Mouse (Mus musculus): ENCODE measurements around the gene Nol12. TPM values are rescaled to one million over a fixed set of nuclear protein-coding genes. Genes with fewer than 3 reads are reported as not detected.
A peak's percentile ranks its signal among the peaks of the same experiment; 100 is the strongest.

Nol12 gene
- polyA plus RNA-seq, 1 experiment from 2014 or later, result 58.4 TPM

GRCm38 (mm10) chr15:78962885-78963284, 28.2 kb downstream of the Nol12 start:
- Histone ChIP-seq H3K9ac (no peak overlapping the region), H3K36me3 (peaks cover 55% of the 10 kb centered on the region), H3K4me3 (no peak overlapping the region), H3K9me3 (no peaks in the 10 kb centered on the region), H3K27ac (no peak overlapping the region), H3K4me1 (0 out of 2 replicates have a peak, but pooled peaks cover 6% of the 10 kb centered on the region), H3K27me3 (replicated peaks) (no peaks in the 10 kb centered on the region), H3K4me2 (replicated peaks) (no peak overlapping the region)
- 32% methylated on average over 2 of the region's 2 CpGs for WGBS
- no peak for ATAC-seq (ENCODE audit: low FRiP score, low read depth)

- H3K4me2 ChIP-seq (replicated peaks), result no peak overlapping the region
- no peaks in the 10 kb centered on the region for H3K4me1 ChIP-seq
- no peak for ATAC-seq (ENCODE audit: low FRiP score, low read depth)
- no peaks in the 10 kb centered on the region for H3K9me3 ChIP-seq
- no peak overlapping the region for H3K27ac ChIP-seq
- WGBS, result 82% methylated on average over 6 of the region's 6 CpGs
- peaks cover 24% of the 10 kb centered on the region for H3K36me3 ChIP-seq
- no peaks in the 10 kb centered on the region for H3K27me3 ChIP-seq (replicated peaks)
- no peak overlapping the region for H3K4me3 ChIP-seq
- no peak overlapping the region for H3K9ac ChIP-seq
Measured at GRCm38 (mm10) chr15:78971626-78972025, 36.9 kb downstream of the Nol12 start.

- Histone ChIP-seq H3K9ac (no peak overlapping the region), H3K4me3 (no peak overlapping the region), H3K9me3 (no peaks in the 10 kb centered on the region), H3K4me2 (replicated peaks) (no peak overlapping the region), H3K4me1 (peaks cover 6% of the 10 kb centered on the region), H3K27me3 (replicated peaks) (no peaks in the 10 kb centered on the region), H3K27ac (no peak overlapping the region), H3K36me3 (peaks cover 6% of the 10 kb centered on the region)
- ATAC-seq (ENCODE audit: low FRiP score, low read depth), result no peak
- 79% methylated on average over 7 of the region's 7 CpGs for WGBS
Measured at GRCm38 (mm10) chr15:78973950-78974349, 39.2 kb downstream of the Nol12 start.

- H3K4me3 ChIP-seq, result no peak overlapping the region
- H3K4me2 ChIP-seq (replicated peaks), result no peak overlapping the region
- WGBS, result 95% methylated on average over 8 of the region's 8 CpGs
- H3K36me3 ChIP-seq, result peaks cover 4% of the 10 kb centered on the region; the same call in 1 of the 2 replicates
- H3K27me3 ChIP-seq (replicated peaks), result no peaks in the 10 kb centered on the region
- no peak overlapping the region for H3K27ac ChIP-seq
- peaks cover 19% of the 10 kb centered on the region for H3K4me1 ChIP-seq
- H3K9ac ChIP-seq, result no peak overlapping the region
- ATAC-seq (ENCODE audit: low FRiP score, low read depth), result no peak
- no peaks in the 10 kb centered on the region for H3K9me3 ChIP-seq
Measured at GRCm38 (mm10) chr15:78977676-78978159, 43.0 kb downstream of the Nol12 start.

- no peaks in the 10 kb centered on the region for H3K9me3 ChIP-seq
- H3K27me3 ChIP-seq (replicated peaks), result no peaks in the 10 kb centered on the region
- H3K4me2 ChIP-seq (replicated peaks), result peak overlapping the region; percentile 30; the same call in 1 of the 2 replicates
- no peak overlapping the region for H3K4me3 ChIP-seq
- peaks cover 4% of the 10 kb centered on the region; the same call in 1 of the 2 replicates for H3K36me3 ChIP-seq
- ATAC-seq (ENCODE audit: low FRiP score, low read depth), result no peak
- H3K4me1 ChIP-seq, result peaks cover 27% of the 10 kb centered on the region
- H3K9ac ChIP-seq, result no peak overlapping the region
- WGBS, result 40% methylated on average over 4 of the region's 4 CpGs
- no peak overlapping the region for H3K27ac ChIP-seq
Measured at GRCm38 (mm10) chr15:78978875-78979274, 44.1 kb downstream of the Nol12 start.

- WGBS, result 90% methylated on average over 4 of the region's 4 CpGs
- no peaks in the 10 kb centered on the region for H3K36me3 ChIP-seq
- no peaks in the 10 kb centered on the region for H3K9me3 ChIP-seq
- no peak overlapping the region for H3K4me2 ChIP-seq (replicated peaks)
- ATAC-seq (ENCODE audit: low FRiP score, low read depth), result no peak
- H3K4me3 ChIP-seq, result no peak overlapping the region
- no peak overlapping the region for H3K27ac ChIP-seq
- no peaks in the 10 kb centered on the region for H3K27me3 ChIP-seq (replicated peaks)
- no peak overlapping the region for H3K9ac ChIP-seq
- peaks cover 34% of the 10 kb centered on the region for H3K4me1 ChIP-seq
Measured at GRCm38 (mm10) chr15:78980084-78980483, 45.4 kb downstream of the Nol12 start.

DNA sequence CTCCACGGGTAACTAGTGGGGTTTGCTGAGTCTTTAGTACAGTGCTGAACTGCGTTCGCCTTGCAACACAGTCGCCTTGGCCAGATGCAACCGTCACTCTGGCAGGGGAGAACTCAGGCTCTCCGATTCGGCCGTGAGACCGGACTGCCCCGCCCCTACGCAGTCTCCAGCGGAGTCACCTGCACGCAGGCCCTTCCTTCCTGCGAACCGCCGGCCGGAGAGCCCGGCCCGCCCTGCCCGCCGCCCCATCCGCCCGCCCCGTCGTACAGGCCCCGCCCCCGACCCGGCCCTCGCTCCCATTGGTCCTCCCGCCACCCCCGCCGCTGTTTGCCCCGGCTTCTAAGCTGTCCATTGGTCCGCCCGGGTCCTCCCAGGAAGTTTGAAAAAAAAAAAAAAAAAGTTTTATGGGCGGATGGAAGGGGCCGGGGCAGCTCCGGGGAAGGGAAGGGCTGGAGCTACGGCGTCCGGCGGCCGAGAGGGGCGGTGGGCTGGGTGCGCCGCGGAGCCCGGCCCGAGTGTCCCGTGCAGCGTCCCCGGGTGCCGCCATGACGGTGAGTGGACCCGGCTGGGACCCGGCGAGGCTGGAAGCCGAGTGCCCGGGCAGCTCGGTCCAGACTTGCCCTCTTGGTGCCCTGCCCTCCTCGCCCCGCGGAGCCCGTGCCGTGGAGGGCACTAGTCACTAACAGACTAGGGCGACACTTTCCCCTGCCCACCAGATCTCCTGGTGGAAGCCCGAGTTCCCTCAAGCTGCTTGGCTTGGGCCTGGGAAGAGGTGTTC, 48.1 kb downstream of the Nol12 start:
- Histone ChIP-seq H3K36me3 (no peaks in the 10 kb centered on the region; the same call in 1 of the 2 replicates), H3K4me3 (peak overlapping the region; percentile 65), H3K27ac (no peak overlapping the region; the same call in 1 of the 2 replicates), H3K4me1 (peaks cover 36% of the 10 kb centered on the region), H3K4me2 (replicated peaks) (peak overlapping the region; percentile 95), H3K9me3 (no peaks in the 10 kb centered on the region), H3K27me3 (replicated peaks) (no peaks in the 10 kb centered on the region), H3K9ac (peak overlapping the region; percentile 78)
- peak; percentile 89 for ATAC-seq (ENCODE audit: low FRiP score, low read depth)
- WGBS, result 1% methylated on average over 66 of the region's 67 CpGs

DNA sequence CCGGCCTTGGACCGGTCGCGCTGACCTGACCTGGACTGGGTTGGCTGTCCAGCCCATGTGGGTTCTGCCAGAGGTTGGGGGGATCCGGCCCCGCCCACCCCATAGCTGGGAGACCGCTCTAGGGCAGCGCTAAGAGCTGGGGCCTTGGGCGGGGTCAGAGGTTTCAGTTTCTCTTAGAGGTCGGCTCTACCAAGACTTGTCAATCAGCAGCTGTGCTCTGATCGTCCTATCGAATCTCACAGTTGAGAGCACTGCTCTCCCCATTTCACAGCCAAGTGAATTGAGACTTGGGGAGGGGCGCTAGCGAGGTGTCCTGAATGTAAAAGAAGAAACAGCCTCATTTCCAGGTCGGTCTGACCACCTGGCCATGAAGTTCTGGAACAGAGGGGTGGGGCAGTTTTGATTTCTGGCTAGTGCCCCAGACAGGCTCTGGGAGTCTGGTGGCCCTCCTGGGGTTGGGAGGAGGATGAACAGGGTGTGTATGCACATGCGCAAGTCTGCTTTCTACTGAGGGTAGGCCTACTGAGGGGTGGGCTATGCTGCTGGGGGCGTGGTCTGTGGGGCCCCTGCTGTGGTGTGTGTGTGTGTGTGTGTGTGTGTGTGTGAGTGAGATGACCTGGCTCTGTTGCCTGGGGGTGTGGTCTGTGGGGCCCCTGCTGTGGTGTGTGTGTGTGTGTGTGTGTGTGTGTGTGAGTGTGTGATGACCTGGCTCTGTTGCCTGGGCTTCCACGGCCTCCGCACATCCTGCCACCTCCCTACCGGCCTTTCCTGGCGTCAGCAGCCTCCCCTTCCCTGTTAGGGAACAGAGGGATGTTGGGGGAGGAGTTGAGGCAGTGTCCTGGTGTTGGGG, 48.9 kb downstream of the Nol12 start:
- WGBS, result under 1% methylated on average over 21 of the region's 21 CpGs
- H3K9ac ChIP-seq, result peak overlapping the region; percentile 78

DNA sequence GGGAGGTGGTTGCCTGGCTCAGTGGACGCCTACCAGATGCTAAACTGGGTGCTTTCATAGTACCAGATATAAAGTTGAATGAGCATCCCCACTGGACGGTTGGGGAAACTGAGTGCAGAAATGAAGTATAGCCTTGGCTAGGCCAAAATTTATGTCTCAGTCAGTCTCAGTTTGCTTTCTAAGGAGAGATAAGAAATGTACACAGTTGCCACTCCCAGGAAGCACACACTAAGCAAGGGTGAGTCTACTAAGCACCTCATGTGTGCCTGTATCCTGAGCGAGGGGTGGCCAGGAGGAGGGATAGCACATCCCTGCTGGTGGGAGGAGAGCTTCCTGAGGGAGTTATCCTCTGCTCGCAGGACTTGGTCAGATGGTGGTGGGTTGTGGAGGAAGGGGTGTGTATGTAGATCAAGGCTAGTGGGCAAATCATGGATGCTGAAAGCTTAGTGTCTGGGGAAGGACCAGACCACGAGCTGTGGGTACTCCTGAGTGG, 49.6 kb downstream of the Nol12 start:
- Histone ChIP-seq H3K4me3 (peak overlapping the region; percentile 65; the same call in 1 of the 2 replicates), H3K4me2 (replicated peaks) (peak overlapping the region; percentile 95), H3K9ac (peak overlapping the region; percentile 78; the same call in 1 of the 2 replicates), H3K36me3 (peaks cover 11% of the 10 kb centered on the region), H3K4me1 (peaks cover 36% of the 10 kb centered on the region), H3K27me3 (replicated peaks) (no peaks in the 10 kb centered on the region), H3K27ac (no peak overlapping the region), H3K9me3 (no peaks in the 10 kb centered on the region)
- no peak for ATAC-seq (ENCODE audit: low FRiP score, low read depth)
- 40% methylated on average over 5 of the region's 5 CpGs for WGBS

More for the DNA sequence above, 48.9 kb downstream of the Nol12 start:
- H3K4me3 ChIP-seq, result peak overlapping the region; percentile 65
- no peaks in the 10 kb centered on the region for H3K27me3 ChIP-seq (replicated peaks)
- peaks cover 7% of the 10 kb centered on the region for H3K36me3 ChIP-seq
- peaks cover 41% of the 10 kb centered on the region for H3K4me1 ChIP-seq
- no peaks in the 10 kb centered on the region for H3K9me3 ChIP-seq
- H3K4me2 ChIP-seq (replicated peaks), result peak overlapping the region; percentile 95
- peak; percentile 58 for ATAC-seq (ENCODE audit: low FRiP score, low read depth)
- H3K27ac ChIP-seq, result no peak overlapping the region; the same call in 1 of the 2 replicates

DNA sequence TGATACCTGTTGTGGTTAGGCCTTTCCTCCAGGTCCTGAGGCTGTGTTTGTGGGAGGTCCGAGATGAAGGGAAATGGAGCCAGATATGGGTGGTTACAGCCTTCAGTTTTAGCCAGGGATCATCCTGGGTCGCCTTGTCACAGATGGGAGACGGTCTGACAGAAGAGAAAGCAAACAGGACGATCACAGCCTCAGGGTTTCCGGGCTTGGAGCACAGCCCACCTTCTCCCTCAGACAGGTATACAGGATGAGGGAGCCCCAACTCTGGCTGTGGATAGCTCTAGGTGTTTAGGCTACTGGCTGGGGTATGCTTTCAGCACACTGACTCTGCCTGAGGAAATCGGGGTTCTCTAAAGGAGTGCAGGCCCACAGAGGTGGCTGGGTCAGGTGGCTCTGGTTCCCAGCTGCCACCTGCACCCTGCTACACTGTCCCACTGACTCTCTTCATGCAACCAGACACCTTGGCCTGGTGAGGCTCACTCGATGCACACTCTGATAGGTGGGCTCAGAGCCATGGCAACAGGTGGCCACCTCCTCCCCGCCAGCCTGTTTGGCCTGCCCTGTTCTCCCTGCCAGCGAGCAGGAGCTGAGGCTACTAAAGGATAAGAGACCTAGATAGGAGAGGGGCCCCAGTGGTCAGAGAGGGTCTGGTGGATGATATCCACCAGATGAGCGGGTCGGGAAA, 51.9 kb downstream of the Nol12 start:
- no peak for ATAC-seq (ENCODE audit: low FRiP score, low read depth)
- Histone ChIP-seq H3K27me3 (replicated peaks) (no peaks in the 10 kb centered on the region), H3K36me3 (peaks cover 33% of the 10 kb centered on the region), H3K4me3 (no peak overlapping the region), H3K4me1 (peaks cover 33% of the 10 kb centered on the region), H3K9ac (no peak overlapping the region), H3K27ac (no peak overlapping the region), H3K4me2 (replicated peaks) (no peak overlapping the region), H3K9me3 (no peaks in the 10 kb centered on the region)
- WGBS, result 77% methylated on average over 11 of the region's 11 CpGs

GRCm38 (mm10) chr15:78988499-78988971, 53.8 kb downstream of the Nol12 start:
- H3K4me1 ChIP-seq, result peaks cover 22% of the 10 kb centered on the region
- H3K36me3 ChIP-seq, result peaks cover 52% of the 10 kb centered on the region
- H3K9me3 ChIP-seq, result no peaks in the 10 kb centered on the region
- no peak overlapping the region for H3K9ac ChIP-seq
- H3K4me2 ChIP-seq (replicated peaks), result no peak overlapping the region
- ATAC-seq (ENCODE audit: low FRiP score, low read depth), result peak; percentile 49
- 67% methylated on average over 14 of the region's 14 CpGs for WGBS
- no peak overlapping the region for H3K27ac ChIP-seq
- H3K4me3 ChIP-seq, result no peak overlapping the region
- no peaks in the 10 kb centered on the region for H3K27me3 ChIP-seq (replicated peaks)

All from neural tube, embryonic 12.5 days (tissue).